12 mouse cellular contexts compared by ENCODE assay signal in the genomic region with DNA sequence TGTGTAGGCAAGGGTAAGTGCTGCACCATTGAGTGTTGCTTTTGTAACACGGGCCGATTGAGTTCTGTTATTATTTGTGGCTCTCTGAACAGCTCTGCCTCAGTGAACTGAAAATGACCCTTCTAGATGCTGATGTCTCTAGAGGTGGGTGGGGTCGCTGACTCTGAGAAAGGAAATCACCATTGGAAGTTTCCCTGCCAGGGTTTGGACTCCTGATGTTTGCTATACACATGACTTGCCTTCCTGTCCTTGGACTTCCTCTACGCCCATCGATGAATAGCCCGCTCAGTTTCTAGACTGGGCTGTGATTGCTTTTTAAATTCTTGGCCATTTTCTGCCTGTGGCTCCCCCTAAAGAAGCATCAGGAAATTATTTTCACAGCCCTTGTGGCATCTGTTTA. TPM values are rescaled to one million over a fixed set of nuclear protein-coding genes. Genes with fewer than 3 reads are reported as not detected.
A peak's percentile ranks its signal among the peaks of the same experiment; 100 is the strongest.
DNase-seq lines count a peak whose midpoint lies in the region; ATAC-seq and TF ChIP-seq lines count a peak whose summit lies in the region.
"Had no signal": no experiment of that assay in that cellular context is flagged by ENCODE, and none has a peak within 500 bp of the region (broad histone marks: within the 10 kb centered on the region; RNA-seq: fewer than 3 reads in every experiment).

No protein-coding gene starts in this region.

- H3K79me2 ChIP-seq in macrophage (ENCODE audit: inconsistent target): no peaks in the 10 kb centered on the region

- 68% methylated on average over 6 of the region's 6 CpGs for WGBS in intestine, embryonic 15.5 days
- 82% methylated on average over 6 of the region's 6 CpGs for WGBS in intestine, embryonic 16.5 days
- 49% methylated on average over 6 of the region's 6 CpGs for WGBS in macrophage (ENCODE audit: missing documents)
- 84% methylated on average over 6 of the region's 6 CpGs for WGBS in cerebellum, adult 2 months

- peak overlapping the region; percentile 1; the same call in 1 of the 2 replicates for H3K27ac ChIP-seq in intestine, embryonic 15.5 days
- H3K27ac ChIP-seq in intestine, embryonic 16.5 days (ENCODE audit: low read length): no peak overlapping the region; the same call in 1 of the 2 replicates
- peak overlapping the region; percentile 69 for H3K27ac ChIP-seq in macrophage
- no peak overlapping the region for H3K27ac ChIP-seq in cerebellum, adult 2 months (ENCODE audit: insufficient read depth, low read length)
- H3K27ac ChIP-seq: liver, embryonic 14.5 days; neural tube, embryonic 15.5 days had no signal

- no peak for TF ChIP-seq CTCF in cerebellum, adult 2 months (IDR thresholded peaks at IDR 0.05; ENCODE audit: borderline replicate concordance, insufficient read depth, low read depth, low read length)

- no peak overlapping the region for H3K4me3 ChIP-seq in intestine, embryonic 15.5 days (replicated peaks)
- H3K4me3 ChIP-seq in intestine, embryonic 16.5 days (ENCODE audit: low read length): no peak overlapping the region
- H3K4me3 ChIP-seq in macrophage (ENCODE audit: inconsistent target): no peak overlapping the region
- H3K4me3 ChIP-seq in cerebellum, adult 2 months (replicated peaks; ENCODE audit: insufficient read depth, low read depth, low read length): no peak overlapping the region
- H3K4me3 ChIP-seq: neural tube, embryonic 15.5 days had no signal

- no peak overlapping the region for H3K9ac ChIP-seq in intestine, embryonic 15.5 days
- no peak overlapping the region for H3K9ac ChIP-seq in intestine, embryonic 16.5 days (ENCODE audit: low read depth, low read length)
- H3K9ac ChIP-seq: liver, embryonic 14.5 days; neural tube, embryonic 15.5 days had no signal

- H3K4me2 ChIP-seq in intestine, embryonic 15.5 days (replicated peaks): no peak overlapping the region
- H3K4me2 ChIP-seq in intestine, embryonic 16.5 days (ENCODE audit: low read depth, low read length): no peak overlapping the region
- H3K4me2 ChIP-seq: neural tube, embryonic 15.5 days had no signal

- H3K4me1 ChIP-seq in intestine, embryonic 15.5 days (replicated peaks): peaks cover 30% of the 10 kb centered on the region
- H3K4me1 ChIP-seq in intestine, embryonic 16.5 days (ENCODE audit: control insufficient read depth, insufficient read depth, low read length): peaks cover 10% of the 10 kb centered on the region
- no peaks in the 10 kb centered on the region for H3K4me1 ChIP-seq in cerebellum, adult 2 months (ENCODE audit: control insufficient read depth, insufficient read depth, low read length)

- no peaks in the 10 kb centered on the region for H3K9me3 ChIP-seq in intestine, embryonic 15.5 days
- H3K9me3 ChIP-seq in intestine, embryonic 16.5 days (ENCODE audit: control insufficient read depth, low read length): no peaks in the 10 kb centered on the region
- H3K9me3 ChIP-seq: neural tube, embryonic 15.5 days had no signal

- peak; percentile 69 for DNase-seq in ZHBTc4 (ENCODE audit: low read depth, low spot score)
- peak; percentile 62 for DNase-seq in kidney, adult 9 months
- DNase-seq in natural killer cell, adult 2 months (ENCODE audit: low spot score in 2 of 2): no peak
- no peak for DNase-seq in ovary, adult 18-20 months (ENCODE audit: low spot score)
- DNase-seq in cerebellum, adult 2 months: no peak
- DNase-seq: adrenal gland, postnatal 14 days had no signal

- no peak for TF ChIP-seq POLR2A in cerebellum, adult 2 months (IDR thresholded peaks at IDR 0.05; ENCODE audit: borderline replicate concordance, insufficient read depth, low read length)

- ATAC-seq in intestine, embryonic 15.5 days: no peak
- no peak for ATAC-seq in intestine, embryonic 16.5 days

- H3K36me3 ChIP-seq in intestine, embryonic 15.5 days: no peaks in the 10 kb centered on the region
- H3K36me3 ChIP-seq in intestine, embryonic 16.5 days (ENCODE audit: control insufficient read depth, insufficient read depth, low read length): no peaks in the 10 kb centered on the region
- H3K36me3 ChIP-seq in macrophage (ENCODE audit: inconsistent target): no peaks in the 10 kb centered on the region
- H3K36me3 ChIP-seq: neural tube, embryonic 15.5 days had no signal

- H3K27me3 ChIP-seq in intestine, embryonic 15.5 days (replicated peaks): no peaks in the 10 kb centered on the region
- no peaks in the 10 kb centered on the region for H3K27me3 ChIP-seq in intestine, embryonic 16.5 days (replicated peaks; ENCODE audit: control insufficient read depth, insufficient read depth, low read length)
- H3K27me3 ChIP-seq in cerebellum, adult 2 months (ENCODE audit: control insufficient read depth, insufficient read depth, low read length): no peaks in the 10 kb centered on the region
- H3K27me3 ChIP-seq: neural tube, embryonic 15.5 days had no signal

RNA-seq across cellular contexts. Expression of gene Cxcl17, which starts 23.5 kb away (rescaled TPM):
- 0.45 TPM in 1 of 2 replicates, not detected in the other for polyA plus RNA-seq in intestine, embryonic 15.5 days (2015; fragmentation: Nextera tagmentation; extraction: Ambion mirVana)
- polyA plus RNA-seq in intestine, embryonic 16.5 days (2015; fragmentation: Nextera tagmentation; extraction: Ambion mirVana): 0.18 and 0.43 TPM in 2 replicates
- total RNA-seq in macrophage (2018; cell fraction: chromatin; rRNA removed): not detected
- not detected for total RNA-seq in macrophage (2018; cell fraction: cytosol; rRNA removed)
- not detected for total RNA-seq in macrophage (2018; cell fraction: nucleus; rRNA removed)
- not detected in 3 replicates for polyA plus RNA-seq in macrophage (2018)
- not detected in 2 replicates for polyA plus RNA-seq in cerebellum, adult 2 months (2012; rRNA removed)
- total RNA-seq: adrenal gland, postnatal 14 days; layer of hippocampus, adult 8-10 months had no signal
- polyA plus RNA-seq: liver, embryonic 14.5 days had no signal

RNA-seq across cellular contexts. Expression of gene Lipe, which starts 37.7 kb away (rescaled TPM):
- polyA plus RNA-seq in intestine, embryonic 15.5 days (2015; fragmentation: Nextera tagmentation; extraction: Ambion mirVana): 7.0 and 8.8 TPM in 2 replicates
- polyA plus RNA-seq in intestine, embryonic 16.5 days (2015; fragmentation: Nextera tagmentation; extraction: Ambion mirVana): 9.1 and 11.8 TPM in 2 replicates
- total RNA-seq in macrophage (2018; cell fraction: chromatin; rRNA removed): 10 to 100 TPM in 18 of 26 experiments, 1 to 10 TPM in 8; 1.6 to 42.5 (median 18.0) TPM
- total RNA-seq in macrophage (2018; cell fraction: cytosol; rRNA removed): 10 to 100 TPM in 22 of 26 experiments, 1 to 10 TPM in 4; 5.1 to 30.7 (median 14.5) TPM
- total RNA-seq in macrophage (2018; cell fraction: nucleus; rRNA removed): 10 to 100 TPM in 21 of 26 experiments, 1 to 10 TPM in 5; 3.6 to 31.2 (median 17.1) TPM
- polyA plus RNA-seq in macrophage (2018): 7.5 to 17.2 TPM (median 9.2 TPM) in 3 replicates
- polyA plus RNA-seq in cerebellum, adult 2 months (2012; rRNA removed): 12.1 and 12.3 TPM in 2 replicates

RNA-seq across cellular contexts. Expression of gene Ceacam1, which starts 41.2 kb away (rescaled TPM):
- polyA plus RNA-seq in intestine, embryonic 15.5 days (2015; fragmentation: Nextera tagmentation; extraction: Ambion mirVana): 31.4 and 32.3 TPM in 2 replicates
- 40.6 and 46.7 TPM in 2 replicates for polyA plus RNA-seq in intestine, embryonic 16.5 days (2015; fragmentation: Nextera tagmentation; extraction: Ambion mirVana)
- total RNA-seq in macrophage (2018; cell fraction: chromatin; rRNA removed): 10 to 100 TPM in 2 of 26 experiments, 1 to 10 TPM in 22, under 1 TPM in 2; 0.74 to 13.9 (median 4.4) TPM
- 10 to 100 TPM in 11 of 26 experiments, 1 to 10 TPM in 15; 6.4 to 13.0 (median 9.7) TPM for total RNA-seq in macrophage (2018; cell fraction: cytosol; rRNA removed)
- 10 to 100 TPM in 7 of 26 experiments, 1 to 10 TPM in 19; 2.0 to 19.3 (median 7.4) TPM for total RNA-seq in macrophage (2018; cell fraction: nucleus; rRNA removed)
- 5.5 to 15.5 TPM (median 10.5 TPM) in 3 replicates for polyA plus RNA-seq in macrophage (2018)
- 3.5 and 4.1 TPM in 2 replicates for polyA plus RNA-seq in cerebellum, adult 2 months (2012; rRNA removed)

Comparison
In these comparisons a context has a peak if more than half of its experiments do, and no peak if none do; other contexts are left out.
1. H3K27ac ChIP-seq: peak in intestine, embryonic 15.5 days (single experiment) and macrophage (single experiment); none in intestine, embryonic 16.5 days (single experiment) and cerebellum, adult 2 months (single experiment).
2. DNase-seq: peak in ZHBTc4 (single experiment) and kidney, adult 9 months (single experiment); none in natural killer cell, adult 2 months (0 of 2), ovary, adult 18-20 months (single experiment) and cerebellum, adult 2 months (0 of 2).